Mouse (Mus musculus): ENCODE measurements around the gene Upk1b.

GRCm38 (mm10) chr16:38793120-38793519 is 7.0 kb downstream of the Upk1b start:
- TF ChIP-seq CTCF (IDR thresholded peaks at IDR 0.05; ENCODE audit: low read depth) (no peak), EP300 (IDR thresholded peaks at IDR 0.05; ENCODE audit: low read depth) (no peak)

All from liver, postnatal 0 days (tissue).